Mouse (Mus musculus) layer of hippocampus, adult 2 months (tissue): Measurements from ENCODE around the gene Gpc4. TPM values are rescaled to one million over a fixed set of nuclear protein-coding genes. Genes with fewer than 3 reads are reported as not detected.

Experiments
- DNase-seq, 2 experiments: peaks; one replicate each; pipeline ENCODE4 v3.0.0; 2022; ENCODE audit warnings: low spot score in 2 of 2
- H3K27ac ChIP-seq: fragments of 200-600 bp; 2 replicates; pipeline ENCODE4 v1.8.1; 2022
- H3K4me3 ChIP-seq: fragments of 200-600 bp; 2 replicates; pipeline ENCODE4 v1.8.1; 2022; ENCODE audit warnings: mild to moderate bottlenecking
- CTCF ChIP-seq: fragments of 200-600 bp; conservative IDR thresholded peaks from 2 replicates; pipeline ENCODE4 v1.8.1; 2022; ENCODE audit warnings: antibody characterized with exemption, mild to moderate bottlenecking, moderate library complexity
- total RNA-seq, 2 experiments: library from RNA; stranded (reverse); gene quantifications; 2 replicates each; pipeline ENCODE4 v1.2.3; 2021

The Gpc4 gene
- total RNA-seq, 2 experiments from 2014 or later: 59.9 to 63.0 TPM

DNA sequence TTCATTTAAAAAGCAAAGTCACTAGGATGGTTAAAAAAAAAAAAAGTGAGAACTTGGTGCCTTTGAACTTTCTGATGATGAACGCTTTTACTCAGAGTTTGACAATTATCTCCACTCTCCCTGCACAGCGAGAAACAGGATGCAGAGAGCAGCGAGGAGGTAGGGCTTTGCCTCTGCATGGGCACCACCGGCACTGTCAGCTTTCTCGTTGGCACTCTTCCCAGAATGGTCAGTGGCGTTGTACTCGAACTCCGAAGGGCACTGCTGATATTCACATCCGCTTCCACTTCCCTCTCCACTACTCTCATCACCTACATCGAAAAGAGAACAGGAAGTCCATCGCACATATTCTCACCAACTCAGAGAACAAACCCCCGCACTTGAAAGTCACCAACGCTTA is 111.6 kb downstream of the Gpc4 start:
- no peak for TF ChIP-seq CTCF
- no peak overlapping the region for H3K27ac ChIP-seq
- no peak overlapping the region for H3K4me3 ChIP-seq
- DNase-seq: no peak

DNA sequence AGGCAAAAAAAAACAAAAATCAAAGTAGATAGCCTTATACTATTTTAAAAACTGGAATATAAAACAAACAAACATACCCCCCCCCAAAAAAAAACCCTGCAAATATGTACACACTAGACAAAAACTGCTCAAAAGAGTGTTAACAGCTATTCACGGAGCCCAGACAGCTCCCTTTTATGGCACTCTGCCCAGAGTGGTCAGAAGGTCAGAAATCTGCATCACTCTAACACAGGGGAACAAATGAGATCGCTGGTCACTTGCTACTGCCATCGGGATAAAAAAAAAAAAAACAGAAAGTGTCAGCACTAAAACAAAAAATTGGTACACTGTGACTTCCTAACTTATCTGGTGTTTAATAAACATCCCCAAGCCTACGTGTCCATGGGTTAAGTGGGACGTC is 113.0 kb downstream of the Gpc4 start:
- DNase-seq: no peak
- H3K27ac ChIP-seq: no peak overlapping the region
- TF ChIP-seq CTCF: no peak
- H3K4me3 ChIP-seq: no peak overlapping the region

DNA sequence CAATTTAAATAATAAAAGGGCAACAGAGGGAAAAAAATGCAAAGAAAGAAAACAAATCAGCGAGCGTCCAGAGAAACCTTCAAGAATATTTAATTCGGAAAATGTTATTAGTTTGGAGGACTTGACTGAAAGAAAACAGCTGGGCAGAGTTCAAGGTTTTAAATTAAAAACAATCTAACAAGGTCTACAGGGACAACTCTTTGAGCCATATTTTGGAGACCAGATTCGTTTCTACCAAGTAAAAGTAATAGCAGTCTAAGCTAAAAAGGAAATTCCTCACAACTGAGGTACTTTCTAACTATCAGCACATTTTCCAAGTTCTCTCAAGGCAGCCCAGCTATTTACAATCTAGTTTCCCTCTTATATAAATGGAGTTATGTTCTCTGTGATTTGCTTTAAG is 114.1 kb downstream of the Gpc4 start:
- DNase-seq: no peak
- no peak overlapping the region for H3K27ac ChIP-seq
- H3K4me3 ChIP-seq: no peak overlapping the region
- TF ChIP-seq CTCF: no peak

DNA sequence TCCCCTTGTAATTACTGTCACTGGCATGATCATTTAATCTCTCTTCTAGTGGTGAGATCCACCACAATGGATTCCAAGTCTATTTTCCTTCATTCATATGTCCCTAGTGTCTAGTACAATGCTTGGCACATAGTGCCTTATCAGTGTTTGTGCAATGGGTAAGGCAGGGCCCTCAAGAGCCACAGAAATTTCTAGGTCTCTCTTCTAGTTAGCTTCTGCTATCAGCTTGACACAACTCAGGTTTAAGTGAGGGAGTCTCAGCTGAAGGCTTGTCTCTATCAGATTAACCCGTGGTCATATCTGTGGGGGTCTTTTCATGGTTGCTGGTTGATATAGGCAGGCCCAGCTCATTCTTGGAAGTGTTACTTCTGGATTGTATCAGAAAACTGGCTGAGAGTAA is 125.2 kb downstream of the Gpc4 start:
- H3K4me3 ChIP-seq: no peak overlapping the region
- no peak overlapping the region for H3K27ac ChIP-seq
- DNase-seq: no peak
- TF ChIP-seq CTCF: no peak

DNA sequence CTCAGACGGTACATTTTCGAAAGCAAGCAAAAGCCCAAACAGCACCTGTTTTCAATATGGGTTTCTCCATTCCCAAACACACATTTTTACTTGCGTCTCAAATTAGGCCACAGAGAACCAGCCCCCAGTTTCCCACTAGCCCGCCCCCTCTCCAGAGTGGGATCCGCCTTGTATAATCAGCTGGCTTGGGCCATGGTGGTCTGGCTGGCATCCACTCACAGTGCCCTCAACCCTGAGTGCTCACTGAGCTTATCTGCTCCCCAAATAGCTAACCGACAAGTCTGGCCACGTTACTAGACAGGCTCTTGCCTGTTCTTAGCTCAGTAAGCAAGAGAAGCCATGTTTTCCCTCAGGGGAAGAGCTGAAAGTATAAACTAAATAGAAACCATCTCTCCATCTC is 134.9 kb downstream of the Gpc4 start:
- DNase-seq: no peak
- no peak for TF ChIP-seq CTCF
- H3K27ac ChIP-seq: no peak overlapping the region
- no peak overlapping the region for H3K4me3 ChIP-seq

DNA sequence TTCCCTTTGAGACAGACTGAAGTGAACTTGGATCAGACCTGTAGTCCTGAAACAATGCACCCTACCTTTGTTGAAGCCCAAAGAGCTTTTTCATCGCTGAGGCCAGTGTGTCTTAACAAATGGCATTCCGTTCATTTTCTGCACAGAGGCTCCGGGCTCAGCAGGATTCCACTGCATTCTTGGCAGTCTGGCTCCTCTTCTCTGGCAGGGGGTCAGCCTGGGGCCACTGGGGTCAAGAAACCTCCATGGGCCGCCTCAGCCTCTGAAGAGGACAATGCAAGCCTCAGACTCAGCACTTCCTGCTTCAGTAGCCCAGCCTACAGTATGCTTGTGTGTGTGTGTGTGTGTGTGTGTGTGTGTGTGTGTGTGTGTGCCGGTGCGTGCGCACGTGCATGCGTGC is 147.4 kb downstream of the Gpc4 start:
- H3K4me3 ChIP-seq: no peak overlapping the region
- DNase-seq: no peak
- no peak overlapping the region for H3K27ac ChIP-seq
- no peak for TF ChIP-seq CTCF

Other genes starting within 250 kb of the Gpc4 start
- not detected for gene 1700080O16Rik, start 192.5 kb downstream of the Gpc4 start, total RNA-seq